Mouse (Mus musculus) neural tube, embryonic 13.5 days (tissue): ENCODE measurements around the gene Col6a6. TPM values are rescaled to one million over a fixed set of nuclear protein-coding genes. Genes with fewer than 3 reads are reported as not detected.

ENCODE experiments used
- ATAC-seq: fragments of 200-750 bp; cut with Nextera tagmentation; 2 replicates; pipeline ENCODE4 v1.8.0; 2017; ENCODE audit warnings: low read depth, mild to moderate bottlenecking, moderate TSS enrichment, moderate library complexity
- H3K27ac ChIP-seq: fragments of 300-500 bp; sonication (generic); replicated peaks from 2 replicates; pipeline ENCODE4 v1.5.1; 2015; ENCODE audit warnings: moderate library complexity, mild to moderate bottlenecking, inconsistent platforms
- H3K27me3 ChIP-seq: fragments of 300-500 bp; sonication (generic); 2 replicates; pipeline ENCODE4 v1.6.1; 2015; ENCODE audit warnings: mild to moderate bottlenecking, inconsistent platforms
- H3K36me3 ChIP-seq: fragments of 300-500 bp; sonication (generic); 2 replicates; pipeline ENCODE4 v1.6.1; 2015; ENCODE audit warnings: mild to moderate bottlenecking, inconsistent platforms
- H3K4me1 ChIP-seq: fragments of 300-500 bp; sonication (generic); replicated peaks from 2 replicates; pipeline ENCODE4 v1.6.1; 2015; ENCODE audit warnings: inconsistent platforms
- H3K4me2 ChIP-seq: fragments of 300-500 bp; sonication (generic); 2 replicates; pipeline ENCODE4 v1.6.1; 2015; ENCODE audit warnings: inconsistent platforms, mild to moderate bottlenecking, moderate library complexity
- H3K4me3 ChIP-seq: fragments of 300-500 bp; sonication (generic); 2 replicates; pipeline ENCODE4 v1.5.1; 2015; ENCODE audit warnings: mild to moderate bottlenecking, inconsistent platforms
- H3K9ac ChIP-seq: fragments of 300-500 bp; sonication (generic); 2 replicates; pipeline ENCODE4 v1.6.1; 2015; ENCODE audit warnings: moderate library complexity, mild to moderate bottlenecking, inconsistent platforms
- H3K9me3 ChIP-seq: fragments of 300-500 bp; sonication (generic); 2 replicates; pipeline ENCODE4 v1.6.1; 2016; ENCODE audit warnings: inconsistent platforms
- whole genome bisulfite sequencing: fragments of 180-500 bp; shearing (Covaris S2); methylation state at CpG from one replicate; pipeline ENCODE4 v1.1.7; 2015; 5-methylcytosine and 5-hydroxymethylcytosine counted together
- polyA plus RNA-seq: library from polyadenylated mRNA; unstranded; fragments of >200 nt; fragmentation: Nextera tagmentation; extraction: Ambion mirVana; gene quantifications from 2 replicates; pipeline ENCODE4 v1.2.1, GENCODE M21; 2015

Gene Col6a6
- polyA plus RNA-seq, 1 experiment from 2014 or later = 0.18 TPM

DNA sequence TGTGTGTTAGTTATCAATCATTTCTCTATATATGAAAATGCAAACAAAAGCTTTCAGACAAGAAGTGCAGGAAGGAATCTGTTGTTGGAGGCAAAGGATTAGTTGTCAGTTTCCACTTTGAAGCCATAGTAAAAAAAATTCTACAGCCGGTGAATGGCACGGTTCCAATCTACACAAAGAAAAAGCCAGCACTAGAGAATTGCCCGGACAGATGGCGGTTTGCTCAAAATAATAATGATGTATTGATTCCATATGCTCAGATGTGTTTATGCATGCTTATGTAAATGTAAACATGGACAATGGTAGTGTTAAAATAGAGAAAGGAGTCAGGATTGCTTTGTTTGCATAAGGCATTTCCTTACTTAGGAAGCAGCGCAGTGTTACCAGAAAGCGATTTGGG lies 31.8 kb downstream of the Col6a6 start:
- H3K36me3 ChIP-seq = no peaks in the 10 kb centered on the region
- no peak overlapping the region for H3K9ac ChIP-seq
- H3K4me2 ChIP-seq = no peak overlapping the region
- no peak overlapping the region for H3K4me3 ChIP-seq
- no peaks in the 10 kb centered on the region for H3K9me3 ChIP-seq
- 67% methylated on average over 6 of the region's 6 CpGs for WGBS
- H3K4me1 ChIP-seq = peaks cover 8% of the 10 kb centered on the region; the same call in 1 of the 2 replicates
- no peak for ATAC-seq
- H3K27me3 ChIP-seq = no peaks in the 10 kb centered on the region
- no peak overlapping the region for H3K27ac ChIP-seq

GRCm38 (mm10) chr9:105794965-105795364 lies 33.0 kb downstream of the Col6a6 start:
- Histone ChIP-seq H3K36me3 (no peaks in the 10 kb centered on the region), H3K9me3 (no peaks in the 10 kb centered on the region), H3K27ac (no peak overlapping the region), H3K4me1 (peaks cover 8% of the 10 kb centered on the region; the same call in 1 of the 2 replicates), H3K4me3 (no peak overlapping the region), H3K27me3 (no peaks in the 10 kb centered on the region), H3K9ac (no peak overlapping the region), H3K4me2 (no peak overlapping the region)
- WGBS = 71% methylated on average over 4 of the region's 4 CpGs
- ATAC-seq = no peak

- no peak overlapping the region for H3K4me2 ChIP-seq
- no peak for ATAC-seq
- no peaks in the 10 kb centered on the region for H3K9me3 ChIP-seq
- no peaks in the 10 kb centered on the region for H3K36me3 ChIP-seq
- H3K4me1 ChIP-seq = peaks cover 8% of the 10 kb centered on the region; the same call in 1 of the 2 replicates
- H3K27me3 ChIP-seq = no peaks in the 10 kb centered on the region
- no peak overlapping the region for H3K4me3 ChIP-seq
- no peak overlapping the region for H3K27ac ChIP-seq
- no peak overlapping the region for H3K9ac ChIP-seq
- 82% methylated on average over 5 of the region's 5 CpGs for WGBS
Observed at GRCm38 (mm10) chr9:105791810-105792209, 36.1 kb downstream of the Col6a6 start.

- H3K4me3 ChIP-seq = no peak overlapping the region
- H3K9ac ChIP-seq = no peak overlapping the region
- no peaks in the 10 kb centered on the region for H3K27me3 ChIP-seq
- 71% methylated on average over 3 of the region's 3 CpGs for WGBS
- H3K36me3 ChIP-seq = no peaks in the 10 kb centered on the region
- no peaks in the 10 kb centered on the region for H3K4me1 ChIP-seq
- no peak for ATAC-seq
- no peak overlapping the region for H3K27ac ChIP-seq
- no peaks in the 10 kb centered on the region for H3K9me3 ChIP-seq
- no peak overlapping the region for H3K4me2 ChIP-seq
Observed at GRCm38 (mm10) chr9:105788203-105788602, 39.8 kb downstream of the Col6a6 start.

GRCm38 (mm10) chr9:105787800-105788199 lies 40.2 kb downstream of the Col6a6 start:
- Histone ChIP-seq H3K4me1 (no peaks in the 10 kb centered on the region), H3K4me3 (no peak overlapping the region), H3K4me2 (no peak overlapping the region), H3K9ac (no peak overlapping the region), H3K36me3 (no peaks in the 10 kb centered on the region), H3K27me3 (no peaks in the 10 kb centered on the region), H3K9me3 (no peaks in the 10 kb centered on the region), H3K27ac (no peak overlapping the region)
- ATAC-seq = no peak
- WGBS = 82% methylated on average over 9 of the region's 11 CpGs

DNA sequence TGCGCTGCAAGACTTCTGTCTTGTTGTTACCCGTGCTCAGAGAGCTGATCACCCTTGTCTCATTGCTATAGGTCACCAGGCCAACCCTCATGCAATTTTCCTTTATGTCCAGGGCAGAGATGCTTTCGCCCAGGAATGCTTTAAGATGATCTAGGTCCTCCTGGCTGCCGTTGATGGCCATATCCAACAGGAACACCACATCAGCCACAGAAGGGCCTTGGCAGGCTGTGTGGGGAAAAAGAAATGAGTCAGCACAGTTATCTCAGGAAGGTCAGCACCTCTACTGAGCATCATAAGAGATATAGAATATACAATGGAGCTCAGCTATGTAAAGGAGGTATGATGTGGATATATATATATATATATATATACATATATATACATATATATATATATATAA lies 43.9 kb downstream of the Col6a6 start:
- H3K4me2 ChIP-seq = no peak overlapping the region
- H3K36me3 ChIP-seq = no peaks in the 10 kb centered on the region
- ATAC-seq = no peak
- H3K27ac ChIP-seq = no peak overlapping the region
- no peaks in the 10 kb centered on the region for H3K9me3 ChIP-seq
- no peak overlapping the region for H3K4me3 ChIP-seq
- H3K27me3 ChIP-seq = no peaks in the 10 kb centered on the region
- H3K9ac ChIP-seq = no peak overlapping the region
- H3K4me1 ChIP-seq = no peaks in the 10 kb centered on the region
- WGBS = 83% methylated on average over 4 of the region's 4 CpGs

DNA sequence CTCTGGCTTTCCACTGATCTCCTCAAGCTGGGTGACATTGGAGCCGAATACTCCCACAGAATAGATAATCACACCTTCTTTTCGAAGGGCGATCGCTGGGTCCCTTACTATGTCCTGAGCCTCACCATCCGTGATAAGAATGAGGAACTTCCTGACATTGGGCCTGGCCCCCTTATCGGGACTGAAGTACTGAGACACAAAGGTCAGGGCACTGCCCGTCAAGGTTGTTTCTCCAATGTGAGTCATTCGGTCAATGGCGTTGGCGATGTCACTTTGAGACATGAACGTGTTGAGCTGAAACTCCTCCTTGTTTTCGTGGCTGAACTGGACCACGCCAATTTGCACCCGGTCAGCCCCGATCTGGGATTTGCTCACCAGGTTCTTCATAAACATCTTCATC lies 47.3 kb downstream of the Col6a6 start:
- 92% methylated on average over 15 of the region's 15 CpGs for WGBS
- ATAC-seq = no peak
- H3K27me3 ChIP-seq = no peaks in the 10 kb centered on the region

GRCm38 (mm10) chr9:105778741-105779140 lies 49.2 kb downstream of the Col6a6 start:
- Histone ChIP-seq H3K27me3 (no peaks in the 10 kb centered on the region), H3K4me1 (peaks cover 8% of the 10 kb centered on the region), H3K36me3 (no peaks in the 10 kb centered on the region), H3K4me2 (no peak overlapping the region), H3K9ac (no peak overlapping the region), H3K27ac (no peak overlapping the region), H3K4me3 (no peak overlapping the region), H3K9me3 (no peaks in the 10 kb centered on the region)
- 94% methylated on average over 6 of the region's 6 CpGs for WGBS
- ATAC-seq = no peak

More for the DNA sequence above, 47.3 kb downstream of the Col6a6 start:
- no peak overlapping the region for H3K4me2 ChIP-seq
- no peak overlapping the region for H3K4me3 ChIP-seq
- no peak overlapping the region for H3K27ac ChIP-seq
- H3K36me3 ChIP-seq = no peaks in the 10 kb centered on the region
- H3K9me3 ChIP-seq = no peaks in the 10 kb centered on the region
- H3K9ac ChIP-seq = no peak overlapping the region
- no peaks in the 10 kb centered on the region for H3K4me1 ChIP-seq

- Histone ChIP-seq H3K9me3 (no peaks in the 10 kb centered on the region), H3K4me3 (no peak overlapping the region), H3K4me1 (peaks cover 15% of the 10 kb centered on the region), H3K4me2 (no peak overlapping the region), H3K27ac (no peak overlapping the region), H3K36me3 (no peaks in the 10 kb centered on the region), H3K9ac (no peak overlapping the region), H3K27me3 (no peaks in the 10 kb centered on the region)
- no peak for ATAC-seq
- 82% methylated on average over 7 of the region's 7 CpGs for WGBS
Observed at GRCm38 (mm10) chr9:105774878-105775277, 53.1 kb downstream of the Col6a6 start.

DNA sequence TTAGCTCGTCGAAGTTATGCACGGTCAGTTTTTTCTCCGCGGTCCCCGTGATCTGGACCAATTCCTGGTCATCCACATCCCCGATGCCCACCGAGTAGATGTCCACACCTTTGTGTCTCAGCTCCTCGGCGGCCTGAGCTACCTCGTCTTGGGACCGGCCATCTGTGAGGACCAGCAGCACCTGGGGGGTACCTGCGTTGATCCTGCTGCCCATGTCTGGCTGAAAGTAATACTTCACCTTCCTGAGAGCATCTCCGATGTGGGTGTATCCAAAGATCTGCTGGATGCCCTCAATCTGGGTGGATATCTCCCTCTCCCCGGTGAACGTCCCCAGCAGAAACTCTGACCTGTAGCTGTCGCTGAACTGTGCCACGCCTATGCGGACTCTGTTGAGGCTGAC lies 53.6 kb downstream of the Col6a6 start:
- no peaks in the 10 kb centered on the region for H3K9me3 ChIP-seq
- H3K4me1 ChIP-seq = peaks cover 15% of the 10 kb centered on the region
- peak overlapping the region; percentile 25; the same call in 1 of the 2 replicates for H3K27ac ChIP-seq
- H3K9ac ChIP-seq = no peak overlapping the region
- no peak for ATAC-seq
- H3K27me3 ChIP-seq = no peaks in the 10 kb centered on the region
- H3K4me2 ChIP-seq = no peak overlapping the region
- no peaks in the 10 kb centered on the region for H3K36me3 ChIP-seq
- H3K4me3 ChIP-seq = no peak overlapping the region
- 88% methylated on average over 19 of the region's 19 CpGs for WGBS

DNA sequence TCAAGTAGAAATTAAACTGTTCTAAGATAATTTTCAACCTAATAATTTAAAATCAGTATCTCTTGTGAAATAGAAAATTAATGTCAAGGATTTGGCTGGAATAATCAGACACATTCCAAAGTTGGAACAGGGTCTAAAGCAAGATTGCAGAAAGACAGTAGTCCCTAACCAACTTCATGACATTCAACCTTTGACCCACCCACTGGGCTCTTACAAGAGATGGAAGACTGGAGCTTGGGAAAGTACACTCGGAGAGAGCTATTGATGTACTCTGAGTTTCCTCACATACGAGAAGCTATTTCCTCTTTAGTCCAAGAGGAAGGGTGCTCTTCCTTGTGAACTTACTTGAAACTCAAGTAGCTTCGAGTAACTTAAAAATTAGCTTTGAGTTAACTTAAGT lies 56.6 kb downstream of the Col6a6 start:
- H3K9me3 ChIP-seq = no peaks in the 10 kb centered on the region
- 83% methylated on average over 3 of the region's 3 CpGs for WGBS
- no peak overlapping the region for H3K4me2 ChIP-seq
- no peaks in the 10 kb centered on the region for H3K27me3 ChIP-seq
- H3K36me3 ChIP-seq = no peaks in the 10 kb centered on the region
- peaks cover 15% of the 10 kb centered on the region for H3K4me1 ChIP-seq
- H3K9ac ChIP-seq = no peak overlapping the region
- no peak overlapping the region for H3K27ac ChIP-seq
- ATAC-seq = no peak
- H3K4me3 ChIP-seq = no peak overlapping the region

GRCm38 (mm10) chr9:105770690-105771089 lies 57.3 kb downstream of the Col6a6 start:
- Histone ChIP-seq H3K9me3 (no peaks in the 10 kb centered on the region), H3K27me3 (no peaks in the 10 kb centered on the region), H3K4me2 (no peak overlapping the region), H3K4me3 (no peak overlapping the region), H3K36me3 (no peaks in the 10 kb centered on the region), H3K4me1 (peaks cover 15% of the 10 kb centered on the region), H3K27ac (no peak overlapping the region), H3K9ac (no peak overlapping the region)
- ATAC-seq = no peak
- WGBS = 68% methylated on average over 7 of the region's 7 CpGs

GRCm38 (mm10) chr9:105765891-105766290 lies 62.1 kb downstream of the Col6a6 start:
- no peaks in the 10 kb centered on the region for H3K36me3 ChIP-seq
- no peak overlapping the region for H3K27ac ChIP-seq
- no peaks in the 10 kb centered on the region for H3K27me3 ChIP-seq
- no peak overlapping the region for H3K4me2 ChIP-seq
- H3K9ac ChIP-seq = no peak overlapping the region
- 81% methylated on average over 2 of the region's 2 CpGs for WGBS
- 0 out of 2 replicates have a peak, but pooled peaks cover 4% of the 10 kb centered on the region for H3K4me1 ChIP-seq
- ATAC-seq = no peak
- H3K4me3 ChIP-seq = no peak overlapping the region
- H3K9me3 ChIP-seq = no peaks in the 10 kb centered on the region
